Mouse (Mus musculus) limb, embryonic 15.5 days (tissue): ENCODE measurements around the gene Pkn3. TPM values are rescaled to one million over a fixed set of nuclear protein-coding genes. Genes with fewer than 3 reads are reported as not detected.

Source experiments
- ATAC-seq: fragments of 200-750 bp; cut with Nextera tagmentation; 2 replicates; pipeline ENCODE4 v1.8.0; 2017; ENCODE audit warnings: low read depth, moderate TSS enrichment; ENCODE audit not compliant: insufficient number of reproducible peaks, low FRiP score, low TSS enrichment
- H3K27ac ChIP-seq: fragments of 300-500 bp; sonication (generic); 2 replicates; pipeline ENCODE4 v1.5.1; 2015; ENCODE audit warnings: moderate library complexity, mild to moderate bottlenecking, inconsistent platforms
- H3K27me3 ChIP-seq: fragments of 300-500 bp; sonication (generic); 2 replicates; pipeline ENCODE4 v1.6.1; 2015; ENCODE audit warnings: inconsistent platforms
- H3K36me3 ChIP-seq: fragments of 300-500 bp; sonication (generic); 2 replicates; pipeline ENCODE4 v1.6.1; 2015; ENCODE audit warnings: inconsistent platforms
- H3K4me1 ChIP-seq: fragments of 300-500 bp; sonication (generic); 2 replicates; pipeline ENCODE4 v1.6.1; 2015; ENCODE audit warnings: inconsistent platforms
- H3K4me2 ChIP-seq: fragments of 300-500 bp; sonication (generic); 2 replicates; pipeline ENCODE4 v1.6.1; 2015; ENCODE audit warnings: mild to moderate bottlenecking, inconsistent platforms
- H3K4me3 ChIP-seq: fragments of 300-500 bp; sonication (generic); 2 replicates; pipeline ENCODE4 v1.5.1; 2015; ENCODE audit warnings: mild to moderate bottlenecking, inconsistent platforms
- H3K9ac ChIP-seq: fragments of 300-500 bp; sonication (generic); 2 replicates; pipeline ENCODE4 v1.6.1; 2015; ENCODE audit warnings: inconsistent platforms
- H3K9me3 ChIP-seq: fragments of 300-500 bp; sonication (generic); 2 replicates; pipeline ENCODE4 v1.6.1; 2016; ENCODE audit warnings: inconsistent platforms
- WGBS: fragments of 180-500 bp; shearing (Covaris S2); methylation state at CpG from one replicate; pipeline ENCODE4 v1.1.7; 2015; 5-methylcytosine and 5-hydroxymethylcytosine counted together
- polyA plus RNA-seq: library from polyadenylated mRNA; unstranded; fragments of >200 nt; fragmentation: Nextera tagmentation; extraction: Ambion mirVana; gene quantifications from 2 replicates; pipeline ENCODE4 v1.2.1, GENCODE M21; 2015

The Pkn3 gene
- polyA plus RNA-seq, 1 experiment from 2014 or later, result 8.6 TPM

- Histone ChIP-seq H3K27ac (no peak overlapping the region), H3K4me2 (0 out of 2 replicates have a peak overlapping the region, but pooled peaks have one; percentile 85), H3K9me3 (no peaks in the 10 kb centered on the region), H3K4me1 (peaks cover 42% of the 10 kb centered on the region), H3K27me3 (no peaks in the 10 kb centered on the region), H3K9ac (no peak overlapping the region), H3K4me3 (peak overlapping the region; percentile 53; the same call in 1 of the 2 replicates), H3K36me3 (peaks cover 12% of the 10 kb centered on the region; the same call in 1 of the 2 replicates)
- no peak for ATAC-seq
- 30% methylated on average over 3 of the region's 3 CpGs for WGBS
These were observed 13.2 kb upstream of the Pkn3 start for GRCm38 (mm10) chr2:30064298-30064697.

GRCm38 (mm10) chr2:30066046-30066901, 11.2 kb upstream of the Pkn3 start:
- Histone ChIP-seq H3K4me3 (peak overlapping the region; percentile 92), H3K9ac (peak overlapping the region; percentile 97), H3K9me3 (no peaks in the 10 kb centered on the region), H3K27ac (peak overlapping the region; percentile 99), H3K27me3 (no peaks in the 10 kb centered on the region), H3K36me3 (peaks cover 26% of the 10 kb centered on the region), H3K4me1 (peaks cover 39% of the 10 kb centered on the region), H3K4me2 (peak overlapping the region; percentile 75)
- WGBS, result under 1% methylated on average over 65 of the region's 101 CpGs
- peak; percentile 93 for ATAC-seq

GRCm38 (mm10) chr2:30067031-30067888, 10.2 kb upstream of the Pkn3 start:
- Histone ChIP-seq H3K9me3 (no peaks in the 10 kb centered on the region), H3K4me1 (peaks cover 33% of the 10 kb centered on the region), H3K36me3 (peaks cover 26% of the 10 kb centered on the region), H3K27me3 (no peaks in the 10 kb centered on the region), H3K27ac (peak overlapping the region; percentile 99), H3K4me3 (peak overlapping the region; percentile 92), H3K4me2 (peak overlapping the region; percentile 75), H3K9ac (peak overlapping the region; percentile 97)
- peak; percentile 16; the same call in 1 of the 2 replicates for ATAC-seq
- under 1% methylated on average over 53 of the region's 69 CpGs for WGBS

- Histone ChIP-seq H3K27me3 (no peaks in the 10 kb centered on the region), H3K4me2 (peak overlapping the region; percentile 75), H3K4me1 (peaks cover 33% of the 10 kb centered on the region), H3K4me3 (peak overlapping the region; percentile 92), H3K9me3 (no peaks in the 10 kb centered on the region), H3K36me3 (peaks cover 33% of the 10 kb centered on the region), H3K27ac (no peak overlapping the region), H3K9ac (peak overlapping the region; percentile 32; the same call in 1 of the 2 replicates)
- 11% methylated on average over 7 of the region's 7 CpGs for WGBS
- ATAC-seq, result no peak
These were observed 9.5 kb upstream of the Pkn3 start for GRCm38 (mm10) chr2:30067962-30068361.

GRCm38 (mm10) chr2:30072875-30073274, 4.6 kb upstream of the Pkn3 start:
- Histone ChIP-seq H3K4me3 (no peak overlapping the region), H3K9ac (no peak overlapping the region), H3K27ac (no peak overlapping the region), H3K27me3 (no peaks in the 10 kb centered on the region), H3K36me3 (peaks cover 39% of the 10 kb centered on the region), H3K4me1 (peaks cover 15% of the 10 kb centered on the region), H3K9me3 (no peaks in the 10 kb centered on the region), H3K4me2 (no peak overlapping the region)
- no peak for ATAC-seq
- 84% methylated on average over 7 of the region's 7 CpGs for WGBS

- Histone ChIP-seq H3K27me3 (no peaks in the 10 kb centered on the region), H3K27ac (no peak overlapping the region), H3K4me2 (no peak overlapping the region), H3K36me3 (peaks cover 37% of the 10 kb centered on the region), H3K9me3 (no peaks in the 10 kb centered on the region), H3K9ac (no peak overlapping the region), H3K4me3 (no peak overlapping the region), H3K4me1 (peaks cover 15% of the 10 kb centered on the region)
- no peak for ATAC-seq
- WGBS, result 76% methylated on average over 3 of the region's 3 CpGs
These were observed 4.2 kb upstream of the Pkn3 start for GRCm38 (mm10) chr2:30073285-30073684.

- Histone ChIP-seq H3K9ac (no peak overlapping the region), H3K9me3 (no peaks in the 10 kb centered on the region), H3K27me3 (no peaks in the 10 kb centered on the region), H3K36me3 (peaks cover 14% of the 10 kb centered on the region), H3K4me2 (no peak overlapping the region), H3K4me1 (peaks cover 28% of the 10 kb centered on the region), H3K4me3 (no peak overlapping the region), H3K27ac (no peak overlapping the region)
- no peak for ATAC-seq
- 67% methylated on average over 3 of the region's 3 CpGs for WGBS
These were observed 1.9 kb upstream of the Pkn3 start for GRCm38 (mm10) chr2:30075625-30076024.

- no peak for ATAC-seq
- Histone ChIP-seq H3K9me3 (no peaks in the 10 kb centered on the region), H3K4me1 (peaks cover 28% of the 10 kb centered on the region), H3K36me3 (peaks cover 17% of the 10 kb centered on the region), H3K27ac (no peak overlapping the region), H3K9ac (no peak overlapping the region), H3K4me2 (no peak overlapping the region), H3K4me3 (no peak overlapping the region), H3K27me3 (no peaks in the 10 kb centered on the region)
- WGBS, result 88% methylated on average over 9 of the region's 9 CpGs
These were observed 1.0 kb upstream of the Pkn3 start for GRCm38 (mm10) chr2:30076439-30076838.

- no peak overlapping the region for H3K9ac ChIP-seq
These were observed 525 bp upstream of the Pkn3 start for GRCm38 (mm10) chr2:30076959-30077358.

GRCm38 (mm10) chr2:30078349-30078712, 847 bp downstream of the Pkn3 start:
- Histone ChIP-seq H3K9ac (peak overlapping the region; percentile 62; the same call in 1 of the 2 replicates), H3K4me1 (peaks cover 28% of the 10 kb centered on the region), H3K36me3 (peaks cover 8% of the 10 kb centered on the region), H3K4me2 (peak overlapping the region; percentile 97), H3K27me3 (no peaks in the 10 kb centered on the region), H3K4me3 (peak overlapping the region; percentile 61), H3K9me3 (no peaks in the 10 kb centered on the region), H3K27ac (peak overlapping the region; percentile 91)
- ATAC-seq, result peak; percentile 31; the same call in 1 of the 2 replicates
- WGBS, result 14% methylated on average over 10 of the region's 10 CpGs

More at GRCm38 (mm10) chr2:30076959-30077358, 525 bp upstream of the Pkn3 start:
- H3K4me1 ChIP-seq, result peaks cover 28% of the 10 kb centered on the region
- H3K27ac ChIP-seq, result peak overlapping the region; percentile 91
- no peak for ATAC-seq
- 63% methylated on average over 6 of the region's 6 CpGs for WGBS
- H3K27me3 ChIP-seq, result no peaks in the 10 kb centered on the region
- H3K9me3 ChIP-seq, result no peaks in the 10 kb centered on the region
- H3K36me3 ChIP-seq, result peaks cover 17% of the 10 kb centered on the region
- peak overlapping the region; percentile 61; the same call in 1 of the 2 replicates for H3K4me3 ChIP-seq
- H3K4me2 ChIP-seq, result peak overlapping the region; percentile 97

GRCm38 (mm10) chr2:30078760-30079159, 1.3 kb downstream of the Pkn3 start:
- Histone ChIP-seq H3K9me3 (no peaks in the 10 kb centered on the region), H3K36me3 (peaks cover 4% of the 10 kb centered on the region; the same call in 1 of the 2 replicates), H3K27ac (peak overlapping the region; percentile 91), H3K4me1 (peaks cover 28% of the 10 kb centered on the region), H3K4me3 (peak overlapping the region; percentile 61; the same call in 1 of the 2 replicates), H3K4me2 (peak overlapping the region; percentile 97), H3K9ac (0 out of 2 replicates have a peak overlapping the region, but pooled peaks have one; percentile 62), H3K27me3 (no peaks in the 10 kb centered on the region)
- 71% methylated on average over 4 of the region's 4 CpGs for WGBS
- no peak for ATAC-seq
